Mouse (Mus musculus) CH12.LX (cell line): ENCODE measurements around the gene Mfsd4a.

Experiments used
- CHD2 ChIP-seq: IDR thresholded peaks from 2 replicates; pipeline ENCODE4 v1.6.1; 2011; ENCODE audit warnings: low read length, improper control_type of control experiment
- EP300 ChIP-seq: IDR thresholded peaks from 2 replicates; pipeline ENCODE4 v1.6.1; 2011; ENCODE audit warnings: low read length, improper control_type of control experiment
- ETS1 ChIP-seq: conservative IDR thresholded peaks from 2 replicates; pipeline ENCODE4 v1.6.1; 2012; ENCODE audit warnings: low read depth, mild to moderate bottlenecking, inconsistent platforms, low read length, improper control_type of control experiment, moderate library complexity
- MAX ChIP-seq: IDR thresholded peaks from 2 replicates; pipeline ENCODE4 v1.6.1; 2011; ENCODE audit warnings: low read length, improper control_type of control experiment
- POLR2A ChIP-seq: IDR thresholded peaks from 2 replicates; pipeline ENCODE4 v1.6.1; 2011; ENCODE audit warnings: low read depth, mild to moderate bottlenecking, improper control_type of control experiment, low read length
- TBP ChIP-seq: conservative IDR thresholded peaks from 2 replicates; pipeline ENCODE4 v1.6.1; 2011; ENCODE audit warnings: low read depth, low read length, improper control_type of control experiment
- USF1 ChIP-seq: IDR thresholded peaks from 2 replicates; pipeline ENCODE4 v1.6.1; 2014; ENCODE audit warnings: low read depth, mild to moderate bottlenecking, inconsistent platforms, low read length, improper control_type of control experiment

DNA sequence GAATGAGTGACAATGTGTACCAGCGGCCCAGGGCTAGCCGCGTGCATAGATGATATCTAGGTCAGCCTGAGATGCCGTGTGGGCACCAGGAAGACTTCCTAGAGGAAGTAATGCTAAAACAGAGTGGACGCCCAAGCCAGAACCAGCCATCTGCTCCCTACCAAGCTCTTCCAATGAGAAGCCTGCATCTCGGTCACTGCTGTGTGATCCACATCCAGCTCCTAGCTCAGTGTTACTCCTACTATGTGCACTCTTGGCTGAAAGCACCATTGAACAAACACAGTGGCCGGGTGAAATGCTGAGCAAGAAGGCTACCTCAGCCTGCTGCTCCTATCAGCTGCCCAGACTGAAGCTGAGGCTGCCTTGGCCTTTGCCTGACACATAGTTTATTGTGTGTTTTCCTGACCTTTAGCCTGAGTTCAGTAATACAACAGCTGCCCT, 75.3 kb downstream of the Mfsd4a start:
- no peak for TF ChIP-seq POLR2A
- TF ChIP-seq ETS1, result no peak
- no peak for TF ChIP-seq MAX
- TF ChIP-seq USF1, result no peak
- TF ChIP-seq TBP, result no peak
- TF ChIP-seq EP300, result no peak
- no peak for TF ChIP-seq CHD2
